Mouse (Mus musculus): ENCODE measurements around the gene 4930447C04Rik. TPM values are rescaled to one million over a fixed set of nuclear protein-coding genes. Genes with fewer than 3 reads are reported as not detected.

4930447C04Rik gene
- total RNA-seq, 2 experiments from 2014 or later: 4.1 to 11.0 TPM

GRCm38 (mm10) chr12:72847725-72848124 lies 92.8 kb downstream of the 4930447C04Rik start:
- DNase-seq (ENCODE audit: low spot score in 2 of 2): no peak
- intact Hi-C loops (cut with DNase I): loop anchor here (2.0 kb wide), 1 partner anchor 129 kb away; no protein-coding TSS in a partner anchor

DNA sequence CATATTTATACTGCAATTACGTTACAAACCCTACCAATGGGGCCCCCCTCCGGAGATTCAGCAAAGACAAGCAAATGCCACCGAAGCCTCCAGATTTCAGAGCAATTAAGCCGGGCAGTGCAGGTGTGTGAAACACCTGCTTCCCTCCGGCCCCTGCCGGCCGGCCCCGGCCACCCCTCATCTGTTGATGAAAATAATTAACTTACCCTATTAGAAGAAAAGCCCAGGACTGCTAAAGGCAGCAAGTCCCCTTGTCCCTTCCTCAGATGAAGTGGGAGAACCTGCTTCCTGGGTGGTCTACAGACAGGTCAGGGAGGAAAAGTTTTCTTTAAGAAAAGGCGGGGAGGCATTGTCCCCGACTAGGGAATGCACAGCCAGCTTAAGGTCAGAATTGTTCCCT lies 94.6 kb downstream of the 4930447C04Rik start:
- no peak for DNase-seq (ENCODE audit: low spot score in 2 of 2)
- intact Hi-C loops (cut with DNase I): no loop called here

DNA sequence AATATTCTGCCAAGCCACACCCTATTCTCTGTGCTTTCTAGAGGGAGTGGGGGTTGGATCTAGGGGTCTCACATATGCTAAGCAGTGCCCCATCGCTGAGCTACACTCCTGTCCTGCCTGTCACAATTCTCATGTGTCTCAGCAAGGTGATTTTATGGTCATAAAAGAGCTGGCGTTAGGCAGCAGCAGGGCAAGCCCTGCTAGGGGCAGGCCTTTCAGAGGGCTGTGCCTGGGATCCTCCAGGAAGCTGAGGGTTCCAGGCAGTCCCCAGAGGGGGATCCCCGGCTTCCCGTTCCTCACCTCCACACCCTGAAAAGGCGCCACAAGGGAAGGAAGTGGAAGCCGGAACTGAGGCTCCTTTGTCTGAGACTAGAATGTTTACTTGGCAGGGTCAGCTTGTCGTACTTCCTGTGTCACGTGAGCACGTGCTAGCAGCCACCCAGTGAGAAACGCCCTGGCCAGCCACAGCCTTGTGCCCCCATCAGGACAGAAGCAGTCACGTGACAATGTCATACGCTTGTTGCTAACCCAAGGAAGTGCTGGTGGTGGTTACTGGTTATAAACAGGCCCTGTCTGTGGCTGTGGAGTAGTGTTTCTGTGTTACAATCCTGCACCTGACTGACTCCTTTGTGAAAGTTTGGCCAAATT lies 96.5 kb downstream of the 4930447C04Rik start:
- no peak for DNase-seq (ENCODE audit: low spot score in 2 of 2)
- intact Hi-C loops (cut with DNase I): no loop called here

GRCm38 (mm10) chr12:72843555-72843954 lies 97.0 kb downstream of the 4930447C04Rik start:
- no peak for DNase-seq (ENCODE audit: low spot score in 2 of 2)
- intact Hi-C loops (cut with DNase I): no loop called here

- DNase-seq (ENCODE audit: low spot score in 2 of 2): no peak
- intact Hi-C loops (cut with DNase I): no loop called here
These were observed 97.4 kb downstream of the 4930447C04Rik start for GRCm38 (mm10) chr12:72843135-72843534.

GRCm38 (mm10) chr12:72841500-72841899 lies 99.1 kb downstream of the 4930447C04Rik start:
- intact Hi-C loops (cut with DNase I): no loop called here
- DNase-seq (ENCODE audit: low spot score in 2 of 2): no peak

DNA sequence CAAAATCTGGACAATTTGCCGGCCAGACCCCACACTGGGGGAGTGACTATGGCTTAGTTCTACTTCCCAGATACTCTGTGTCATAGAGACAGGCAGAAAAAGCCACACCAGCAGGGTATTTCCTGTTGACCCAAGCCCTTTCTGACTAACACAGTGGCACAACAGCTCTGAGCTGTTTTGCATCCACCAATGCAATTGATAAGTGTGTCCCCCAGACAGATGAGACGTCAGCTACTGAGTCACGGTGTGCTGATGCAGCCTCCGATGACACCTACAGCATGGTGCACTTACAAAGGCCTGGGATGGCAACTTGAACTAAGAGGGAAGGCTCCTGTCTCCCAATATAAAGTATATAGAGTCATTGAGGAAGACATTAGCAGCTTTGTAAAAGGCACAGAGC lies 103.3 kb downstream of the 4930447C04Rik start:
- DNase-seq (ENCODE audit: low spot score in 2 of 2): no peak
- intact Hi-C loops (cut with DNase I): no loop called here

DNA sequence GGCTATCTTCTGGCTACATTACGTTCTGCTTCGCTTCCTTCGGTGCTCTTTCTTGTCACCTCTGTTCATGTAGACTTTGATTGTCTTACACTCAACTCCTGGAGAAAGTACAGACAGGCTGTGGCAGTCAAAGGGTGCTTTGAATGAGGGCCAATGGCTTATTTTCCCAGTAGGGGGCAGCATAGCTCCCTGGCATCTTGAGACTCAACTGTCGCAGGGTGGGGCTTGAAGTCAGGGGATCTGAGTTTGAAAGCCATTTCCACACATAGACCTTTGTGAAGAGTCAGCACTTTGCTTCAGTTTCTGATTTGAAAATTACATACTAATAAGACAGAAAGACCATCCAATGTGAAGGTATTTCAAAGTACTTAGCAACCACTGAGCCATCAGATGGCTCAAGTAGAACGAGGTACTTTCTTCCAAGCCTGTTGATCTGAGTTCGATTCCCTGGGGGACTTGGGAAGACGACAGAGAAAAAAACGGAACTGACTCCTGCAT lies 105.0 kb downstream of the 4930447C04Rik start:
- no peak for DNase-seq (ENCODE audit: low spot score in 2 of 2)
- intact Hi-C loops (cut with DNase I): no loop called here

GRCm38 (mm10) chr12:72834773-72835517 lies 105.6 kb downstream of the 4930447C04Rik start:
- no peak for DNase-seq (ENCODE audit: low spot score in 2 of 2)
- intact Hi-C loops (cut with DNase I): no loop called here

DNA sequence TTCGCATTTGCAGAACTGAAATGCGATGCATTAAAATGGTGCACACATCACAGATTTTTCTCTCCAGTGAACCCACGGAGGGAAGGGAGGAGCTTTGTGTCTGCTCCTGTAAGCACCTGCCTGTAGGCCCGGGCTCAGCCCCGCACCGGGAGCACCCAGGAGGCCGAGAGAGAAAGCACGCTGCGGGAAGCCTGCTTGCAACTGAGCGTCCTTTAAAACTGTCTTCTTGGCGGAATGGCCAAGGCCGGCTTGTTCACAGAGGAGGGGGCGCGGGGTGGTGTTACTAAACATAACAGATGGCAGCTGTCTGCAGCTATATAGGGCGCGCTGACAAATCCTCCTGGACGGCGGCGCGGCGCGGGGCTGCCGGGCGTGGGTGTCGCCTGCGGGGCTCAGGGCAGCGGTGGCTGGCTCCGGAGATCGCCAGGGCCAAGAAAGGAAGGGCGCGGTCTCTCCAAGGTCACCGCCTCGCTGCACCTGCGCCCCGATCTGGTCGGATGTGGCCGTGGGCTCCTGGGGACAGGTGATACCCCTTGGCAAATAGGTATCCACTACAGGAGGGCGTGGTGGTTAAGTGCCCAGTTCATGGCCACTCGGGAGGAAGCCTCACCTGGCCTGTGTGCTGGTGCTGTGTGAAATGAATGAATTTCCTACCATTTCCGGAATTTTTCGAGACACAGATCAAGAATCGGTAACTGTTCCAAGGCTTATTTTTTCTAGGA lies 108.7 kb downstream of the 4930447C04Rik start:
- peak; percentile 82 to 87 for DNase-seq (ENCODE audit: low spot score in 2 of 2)
- intact Hi-C loops (cut with DNase I): loop anchor here (2.0 kb wide), 1 partner anchor 71 kb away; no protein-coding TSS in a partner anchor

Other genes with a start within 250 kb of the 4930447C04Rik start
- gene Ppm1a, start 183.3 kb downstream of the 4930447C04Rik start, total RNA-seq (2021): 100 to 1,000 TPM; 317 to 347 TPM
- not detected for gene Six6, start 882 bp downstream of the 4930447C04Rik start, total RNA-seq (2021)
- under 1 TPM; 0.35 to 0.86 TPM for gene Six1, start 113.1 kb upstream of the 4930447C04Rik start, total RNA-seq (2021)
- 1 to 10 TPM; 1.2 to 1.8 TPM for gene Six4, start 172.7 kb upstream of the 4930447C04Rik start, total RNA-seq (2021)
- 10 to 100 TPM; 21.3 to 22.0 TPM for gene Mnat1, start 182.9 kb upstream of the 4930447C04Rik start, total RNA-seq (2021)

Measured in left cerebral cortex, postnatal 36 days (tissue).